Mouse (Mus musculus) hindlimb bud, embryonic 11.5 days (tissue): ENCODE results near the gene Atl3.

Experiments
- DNase-seq: peaks from one replicate; pipeline ENCODE4 v3.0.0-alpha.2; 2012; ENCODE audit warnings: low read depth, low spot score; ENCODE audit errors: extremely low spot score

Atl3 gene

DNA sequence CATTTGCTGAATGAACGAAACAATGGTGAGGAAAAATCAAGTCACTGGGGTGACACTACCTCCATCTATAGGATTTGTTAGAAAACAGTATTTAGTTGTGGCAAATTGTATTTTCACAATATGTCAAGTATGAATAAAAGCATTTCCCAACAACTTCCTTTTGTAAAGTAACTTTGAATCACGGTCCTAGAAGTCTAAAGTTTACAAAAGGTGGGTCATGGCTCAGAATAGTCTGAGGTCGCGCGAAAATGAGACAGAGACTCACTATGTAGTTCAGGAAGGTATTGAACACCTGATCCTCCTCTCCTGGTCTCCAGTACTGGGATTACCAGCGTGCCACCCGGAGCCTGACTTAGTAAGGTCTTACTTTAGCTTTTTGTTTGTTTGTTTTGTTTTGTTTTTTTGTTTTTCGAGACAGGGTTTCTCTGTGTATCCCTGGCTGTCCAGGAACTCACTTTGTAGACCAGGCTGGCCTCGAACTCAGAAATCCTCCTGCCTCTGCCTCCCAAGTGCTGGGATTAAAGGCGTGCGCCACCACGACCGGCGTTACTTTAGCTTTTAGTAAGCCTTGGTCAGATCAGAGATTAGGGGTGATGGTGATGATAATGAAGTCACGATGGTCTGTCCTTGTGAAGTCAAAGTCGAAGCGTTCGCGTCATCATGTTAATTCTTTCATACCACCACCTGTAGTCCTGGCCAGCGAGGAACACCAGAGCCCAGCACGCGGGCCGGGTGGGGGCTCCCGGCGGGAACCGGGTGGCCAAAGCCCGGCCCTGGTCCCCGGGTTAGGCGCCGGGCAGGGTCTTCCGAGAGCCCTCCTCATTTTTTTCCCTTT lies at the start of gene Atl3:
Atl3 (plus strand) TSS at position 689 of the 835 bp plus-strand sequence.
- no peak for DNase-seq

- no peak for DNase-seq
These were observed 48.7 kb upstream of the Atl3 start for GRCm38 (mm10) chr19:7445105-7445504.

GRCm38 (mm10) chr19:7445596-7445995 lies 48.2 kb upstream of the Atl3 start:
- no peak for DNase-seq

GRCm38 (mm10) chr19:7456803-7457202 lies 37.0 kb upstream of the Atl3 start:
- DNase-seq, result no peak

DNA sequence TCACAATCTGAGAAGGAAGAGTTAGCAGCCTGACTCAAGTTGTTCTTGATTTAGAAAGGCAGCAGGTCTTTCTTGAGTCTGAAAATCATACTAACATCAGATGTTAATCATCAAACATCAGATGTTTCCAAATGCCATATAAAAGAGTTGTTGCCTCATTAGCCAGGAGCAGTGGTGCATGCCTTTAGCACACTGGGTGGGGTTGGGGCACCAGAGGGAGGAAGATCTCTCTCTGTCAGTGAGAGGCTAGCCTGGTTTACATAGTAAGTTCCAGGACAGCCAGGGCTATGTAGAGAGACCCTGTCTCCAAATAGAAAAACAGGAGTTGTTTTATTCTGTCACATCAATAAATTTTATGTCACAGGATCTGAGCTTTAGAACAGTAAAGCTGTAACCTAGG lies 34.9 kb upstream of the Atl3 start:
- no peak for DNase-seq

GRCm38 (mm10) chr19:7459370-7459769 lies 34.5 kb upstream of the Atl3 start:
- DNase-seq, result no peak

GRCm38 (mm10) chr19:7467915-7468314 lies 25.9 kb upstream of the Atl3 start:
- DNase-seq, result no peak

DNA sequence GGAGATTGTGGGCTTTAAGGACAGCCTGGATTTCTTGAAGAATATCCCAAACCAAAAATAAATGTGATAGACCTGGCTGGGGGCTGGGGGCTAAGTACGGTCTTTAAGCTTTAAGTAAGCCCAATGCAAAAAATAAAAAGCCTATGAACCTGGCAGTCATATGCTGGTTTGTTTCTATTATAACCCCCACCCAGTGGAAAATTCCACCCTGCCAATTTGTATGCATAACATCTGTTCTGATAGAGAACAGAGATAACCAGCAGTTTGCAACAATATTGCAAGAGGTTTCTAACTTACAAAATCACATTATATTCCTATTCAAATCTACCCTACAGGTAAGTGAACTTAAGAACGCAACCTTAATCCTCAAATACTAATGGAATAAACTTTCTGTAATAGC lies 23.2 kb upstream of the Atl3 start:
- no peak for DNase-seq

GRCm38 (mm10) chr19:7479751-7480248 lies 14.0 kb upstream of the Atl3 start:
- no peak for DNase-seq

GRCm38 (mm10) chr19:7481541-7482265 lies 12.1 kb upstream of the Atl3 start:
- no peak for DNase-seq

- DNase-seq, result no peak
These were observed 11.6 kb upstream of the Atl3 start for GRCm38 (mm10) chr19:7482266-7482598.

DNA sequence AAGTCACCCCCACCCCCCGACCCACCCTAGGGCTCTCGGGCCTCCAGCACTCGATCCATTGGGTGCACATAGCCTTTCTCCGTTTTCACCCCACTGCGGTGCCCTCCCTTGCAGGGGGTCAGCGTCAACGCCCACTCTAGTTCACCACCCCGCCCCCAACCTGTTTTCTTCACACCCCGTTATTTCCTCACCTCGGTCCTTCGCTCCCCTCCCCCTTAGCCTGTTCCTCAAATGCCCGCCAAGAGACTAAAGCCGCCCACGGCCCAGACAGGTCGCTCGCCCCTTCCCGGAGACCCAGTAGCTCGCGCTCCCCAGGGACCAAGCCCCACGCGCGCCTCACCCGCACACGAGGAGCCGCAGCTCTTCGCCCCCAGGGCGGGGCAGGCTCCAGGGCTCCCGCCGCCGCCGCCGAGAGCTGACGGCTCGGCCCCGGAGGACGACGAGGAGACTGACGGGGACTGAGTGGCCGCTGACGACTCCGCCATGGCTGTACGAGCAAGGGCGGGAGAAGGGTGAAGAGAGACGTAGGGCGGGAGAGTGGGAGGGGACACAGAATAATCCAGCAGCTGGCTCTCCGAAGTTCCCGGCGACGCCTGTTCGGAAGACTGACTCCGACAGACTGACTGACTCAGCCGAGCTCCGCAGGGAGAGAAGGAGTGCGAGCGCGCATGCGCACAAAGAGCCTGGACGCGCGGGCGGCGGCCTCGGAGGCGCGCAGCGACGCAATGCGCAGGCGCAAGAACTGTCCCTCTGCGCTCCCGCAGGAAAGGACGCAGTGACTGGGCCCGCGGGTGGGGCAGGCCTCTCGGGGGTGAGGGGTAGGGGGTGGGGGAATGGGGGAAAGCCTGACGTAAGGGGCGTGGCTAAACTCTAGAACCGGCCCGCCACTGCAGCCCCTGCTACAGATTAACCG lies 11.0 kb upstream of the Atl3 start, which contains the start of gene Rtn3:
Rtn3 (minus strand) TSS at position 683 of the 913 bp plus-strand sequence.
- DNase-seq, result peak; percentile 97

- DNase-seq, result no peak
These were observed 10.3 kb upstream of the Atl3 start for GRCm38 (mm10) chr19:7483512-7483882.

GRCm38 (mm10) chr19:7484076-7484475 lies 9.8 kb upstream of the Atl3 start:
- DNase-seq, result no peak

DNA sequence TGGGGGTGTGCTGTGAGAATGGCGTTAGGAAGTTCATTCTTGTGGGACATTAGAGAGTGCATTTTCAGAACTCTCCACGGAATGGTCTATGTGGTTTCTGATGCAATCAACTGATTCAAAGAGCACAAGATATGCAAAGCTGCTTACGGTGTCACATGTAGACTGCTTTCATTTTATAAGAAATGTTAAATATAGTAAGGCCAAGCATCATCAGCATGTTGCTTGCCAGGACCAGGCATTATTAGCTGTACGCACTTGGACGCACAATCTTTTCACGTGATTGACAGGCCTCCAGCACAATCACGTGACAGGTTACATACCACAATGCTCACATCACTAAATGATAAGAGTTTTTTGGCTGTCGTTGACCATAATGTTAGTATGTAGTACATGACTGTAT lies 6.2 kb upstream of the Atl3 start:
- DNase-seq, result no peak

- no peak for DNase-seq
These were observed 1.9 kb upstream of the Atl3 start for GRCm38 (mm10) chr19:7491960-7492359.

DNA sequence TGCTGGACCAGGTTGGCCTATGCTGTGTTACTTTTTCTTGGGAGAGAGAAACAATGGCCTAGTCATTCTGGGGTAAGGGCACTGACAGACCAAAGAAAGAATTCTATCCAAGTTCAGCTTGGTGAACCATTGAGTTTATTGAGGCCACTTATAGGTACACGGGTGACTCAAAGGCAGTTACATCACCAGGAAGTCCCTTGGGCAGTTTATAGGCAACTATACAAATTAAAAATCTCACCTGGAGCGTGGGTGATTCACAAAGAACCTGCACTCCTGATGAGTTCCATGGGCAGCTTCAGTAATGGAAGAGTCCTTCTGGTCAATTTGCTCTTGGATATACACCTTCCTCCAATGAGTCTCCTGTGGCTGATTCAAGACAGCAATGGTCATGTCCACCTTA lies 1.2 kb upstream of the Atl3 start:
- DNase-seq, result no peak

GRCm38 (mm10) chr19:7494187-7495015 lies 561 bp downstream of the Atl3 start:
- DNase-seq, result peak; percentile 76

DNA sequence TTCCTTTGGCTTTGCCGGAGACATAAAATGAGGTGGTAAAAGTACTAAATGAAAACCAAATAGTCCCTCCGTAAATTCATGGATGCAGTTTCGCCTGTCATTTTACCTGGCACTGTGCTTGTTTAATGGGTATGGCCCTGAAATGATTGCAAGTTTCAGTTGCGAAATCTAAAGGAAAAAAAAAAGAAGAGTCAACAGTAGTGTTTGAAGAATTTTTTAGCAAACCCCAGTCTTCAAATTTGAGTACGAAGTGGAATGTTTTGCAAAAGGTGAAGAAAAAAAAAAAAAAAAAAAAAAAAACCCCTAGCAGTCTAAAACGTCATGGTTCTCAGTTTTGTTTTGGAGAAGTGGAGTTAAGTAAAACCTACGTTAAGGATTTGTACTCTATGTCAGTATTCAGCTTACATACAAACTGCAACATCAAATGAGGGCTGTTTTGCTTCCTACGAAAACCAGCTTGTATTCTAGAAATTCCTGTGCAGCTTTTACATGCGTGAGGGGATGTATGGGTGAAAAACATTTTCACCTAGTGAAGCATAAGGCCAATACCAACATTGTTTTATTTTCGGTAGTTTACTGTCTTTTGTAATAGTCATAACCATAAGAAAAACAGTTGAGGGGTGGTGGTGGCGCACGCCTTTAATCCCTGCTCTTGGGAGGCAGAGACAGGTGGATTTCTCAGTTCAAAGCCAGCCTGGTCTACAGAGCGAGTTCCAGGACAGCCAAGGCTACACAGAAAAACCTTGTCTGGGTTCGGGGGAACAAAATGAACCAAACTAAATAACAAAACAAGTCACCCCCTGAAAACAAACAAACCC lies 1.6 kb downstream of the Atl3 start:
- DNase-seq, result no peak
